Mouse (Mus musculus): Measurements from ENCODE around the gene Megf9. TPM values are rescaled to one million over a fixed set of nuclear protein-coding genes. Genes with fewer than 3 reads are reported as not detected.

Gene Megf9
- polyA plus RNA-seq, 3 experiments from 2014 or later = 0.39 to 0.78 (median 0.70) TPM

DNA sequence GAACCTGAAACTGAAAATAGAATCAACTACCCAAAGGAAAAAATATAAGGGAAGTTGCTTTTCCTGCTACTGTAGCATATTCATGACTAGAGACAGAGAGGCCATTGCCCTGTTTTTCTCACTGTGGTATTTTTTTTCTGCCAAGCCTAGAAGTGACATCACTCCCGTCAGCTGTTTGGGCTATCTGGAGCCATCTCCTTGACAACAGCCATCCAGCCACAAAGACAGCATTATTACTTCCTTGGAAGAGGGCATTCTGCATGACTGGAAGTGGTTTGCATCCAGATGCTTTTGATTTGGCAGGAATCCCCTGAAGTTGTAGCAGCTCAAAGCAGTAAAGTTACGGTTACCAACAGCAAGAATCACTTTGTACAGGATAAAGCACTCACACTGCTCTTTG lies 122.7 kb downstream of the Megf9 start:
- no peak for ATAC-seq

DNA sequence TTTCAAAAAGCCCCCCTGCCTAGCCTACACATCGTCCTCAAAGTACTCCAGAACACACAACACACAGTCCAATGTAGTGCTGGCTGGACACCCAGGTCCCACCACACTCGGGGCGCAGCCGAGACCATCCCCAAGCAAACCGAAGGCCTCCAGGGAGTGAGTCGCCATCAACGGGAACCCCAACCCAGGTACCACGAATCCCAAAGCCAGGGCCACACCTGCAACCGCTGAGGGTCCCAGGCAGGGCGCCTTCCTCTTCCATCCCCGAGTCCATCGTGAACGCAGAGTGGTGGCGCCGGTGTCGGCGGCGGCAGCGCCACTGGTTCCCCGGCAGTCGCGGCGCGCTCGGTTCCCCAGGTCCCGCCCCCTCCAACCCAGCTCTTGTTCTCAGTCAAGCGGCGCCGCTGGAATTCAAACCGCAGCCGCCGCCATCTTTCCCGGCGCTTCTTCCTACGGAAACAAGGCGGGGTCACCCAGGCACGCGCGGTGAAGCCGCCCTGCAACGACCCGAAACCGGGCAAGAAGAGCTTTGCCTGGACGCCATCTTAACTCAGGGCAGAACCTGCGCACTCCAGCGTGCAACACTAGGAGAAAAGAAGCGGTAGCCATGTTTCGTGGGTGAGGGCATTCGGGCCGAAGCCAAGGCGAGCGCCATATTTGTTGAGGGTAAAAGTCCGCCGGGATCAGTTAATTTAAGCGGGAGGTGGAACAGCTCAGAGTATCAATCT lies 124.6 kb downstream of the Megf9 start, which contains the start of gene Cdk5rap2:
TSS of gene Cdk5rap2 (minus strand) at position 450 of the 728 bp plus-strand sequence.
- peak; percentile 98 for ATAC-seq

DNA sequence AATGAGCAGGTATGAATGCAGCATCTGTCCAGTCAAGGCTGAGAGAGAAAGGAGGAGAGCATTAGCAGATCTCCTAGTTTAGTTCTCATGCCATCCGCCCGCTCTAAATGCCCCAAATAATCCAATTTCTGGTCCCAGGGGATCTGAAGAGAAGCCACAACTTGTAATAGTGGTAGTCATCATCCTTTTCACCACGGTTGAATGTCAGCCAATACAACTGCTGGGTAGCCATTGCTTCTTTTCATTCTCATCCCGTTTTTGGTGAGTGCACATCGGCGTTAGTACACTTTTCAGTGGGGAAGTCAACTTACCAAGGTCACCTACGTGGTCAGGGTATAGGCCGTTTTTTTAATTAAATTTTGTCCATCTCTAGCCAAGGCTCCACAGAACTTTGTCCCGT lies 125.3 kb downstream of the Megf9 start:
- no peak for ATAC-seq

- ATAC-seq = no peak
These were observed 132.5 kb downstream of the Megf9 start for GRCm38 (mm10) chr4:70402109-70402819.

- no peak for ATAC-seq
These were observed 135.3 kb downstream of the Megf9 start for GRCm38 (mm10) chr4:70399476-70399875.

DNA sequence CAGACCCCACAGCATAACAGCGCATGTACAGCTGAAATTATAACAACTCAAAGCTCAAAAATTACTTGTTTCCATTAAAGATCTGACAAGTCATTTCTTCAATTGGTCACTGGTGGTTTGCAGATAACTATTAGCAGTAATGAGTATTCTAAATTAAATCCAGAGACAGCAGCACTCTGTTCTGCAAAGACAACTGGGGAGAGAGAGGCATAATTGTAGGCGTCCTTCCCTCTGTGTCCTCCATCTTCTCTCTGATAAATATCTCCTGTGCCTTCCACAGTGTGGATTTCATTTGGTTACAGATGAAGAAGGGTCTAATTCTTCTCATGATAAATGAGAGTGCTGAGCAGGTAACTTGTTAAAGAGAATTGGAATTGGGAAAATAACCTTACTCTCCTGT lies 135.7 kb downstream of the Megf9 start:
- no peak for ATAC-seq

GRCm38 (mm10) chr4:70398088-70398487 lies 136.7 kb downstream of the Megf9 start:
- no peak for ATAC-seq

- no peak for ATAC-seq
These were observed 138.1 kb downstream of the Megf9 start for GRCm38 (mm10) chr4:70396701-70397100.

- no peak for ATAC-seq
These were observed 140.1 kb downstream of the Megf9 start for GRCm38 (mm10) chr4:70394736-70395135.

DNA sequence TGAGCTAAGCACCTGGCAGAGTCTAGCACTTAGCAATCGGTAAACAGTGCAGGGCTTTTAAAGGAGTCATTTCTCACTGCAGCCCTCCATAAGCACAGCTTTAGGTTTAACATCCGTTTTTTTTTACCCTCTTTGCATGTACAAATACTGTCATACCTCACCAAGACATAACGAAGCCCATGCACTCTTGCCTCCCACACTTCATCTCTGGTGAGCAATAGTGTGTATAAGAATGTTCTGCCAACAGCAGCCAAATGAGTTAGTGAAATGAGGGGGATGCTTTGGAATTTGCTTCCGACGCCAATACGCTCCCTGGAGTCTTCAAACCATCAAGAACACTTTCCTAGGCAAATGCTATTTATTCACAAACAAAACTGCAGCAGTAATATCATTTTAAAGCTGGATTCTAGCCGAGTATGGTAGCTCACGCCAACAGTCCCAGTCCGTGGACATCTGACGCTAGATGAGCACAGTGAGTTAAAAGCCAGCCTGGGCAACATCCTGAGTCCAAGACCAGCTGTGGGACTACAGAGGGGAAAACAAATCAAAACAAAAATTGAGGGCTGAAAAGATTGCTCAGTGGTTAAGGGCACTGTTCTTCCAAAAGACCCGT lies 142.9 kb downstream of the Megf9 start:
- ATAC-seq = no peak

GRCm38 (mm10) chr4:70391073-70391472 lies 143.7 kb downstream of the Megf9 start:
- no peak for ATAC-seq

DNA sequence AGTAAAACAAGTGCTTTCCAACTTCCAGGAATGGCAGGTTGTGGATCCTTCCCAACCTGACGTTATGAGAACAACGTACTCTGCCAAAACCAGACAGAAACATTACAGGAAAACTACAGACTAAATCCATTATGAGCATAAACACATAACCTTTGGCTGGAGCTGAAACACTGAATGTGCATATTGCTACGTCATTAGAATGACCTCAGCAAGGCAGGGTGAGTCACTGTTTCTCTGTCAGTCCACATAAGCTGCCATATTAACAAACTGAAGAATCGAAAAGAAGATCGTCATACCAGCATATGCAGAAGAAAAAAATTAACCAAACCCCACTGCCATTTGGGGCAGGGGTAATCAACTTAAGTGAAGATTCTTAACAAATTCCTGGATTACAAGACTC lies 148.6 kb downstream of the Megf9 start:
- no peak for ATAC-seq

DNA sequence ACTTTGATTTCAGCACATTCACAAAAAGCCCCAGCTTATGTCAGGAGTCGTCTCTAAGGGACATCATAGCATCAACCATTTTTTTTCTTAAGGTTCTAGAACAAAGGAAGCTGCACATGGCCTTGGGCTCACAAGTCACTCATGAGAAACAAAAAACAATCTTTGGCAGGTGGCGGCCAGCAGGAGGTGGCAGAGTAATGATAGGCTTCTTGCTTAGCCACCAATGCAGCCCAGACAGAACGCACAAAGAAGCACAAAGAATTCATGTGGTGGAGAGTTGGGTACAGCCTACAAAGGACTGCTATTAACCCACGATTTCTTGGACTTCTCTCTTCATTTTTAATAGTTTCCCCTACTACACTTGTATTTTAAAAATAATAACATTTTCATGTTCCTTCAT lies 157.4 kb downstream of the Megf9 start:
- ATAC-seq = no peak

Other genes with a start within 250 kb of the Megf9 start
- gene Cdk5rap2, start 124.6 kb downstream of the Megf9 start, polyA plus RNA-seq (2017; shearing (Covaris generic)) = 10 to 100 TPM in 2 of 3 experiments, 1 to 10 TPM in 1; 7.8 to 29.6 (median 11.4) TPM